ENCODE assay signal across 10 mouse cellular contexts in the genomic region with DNA sequence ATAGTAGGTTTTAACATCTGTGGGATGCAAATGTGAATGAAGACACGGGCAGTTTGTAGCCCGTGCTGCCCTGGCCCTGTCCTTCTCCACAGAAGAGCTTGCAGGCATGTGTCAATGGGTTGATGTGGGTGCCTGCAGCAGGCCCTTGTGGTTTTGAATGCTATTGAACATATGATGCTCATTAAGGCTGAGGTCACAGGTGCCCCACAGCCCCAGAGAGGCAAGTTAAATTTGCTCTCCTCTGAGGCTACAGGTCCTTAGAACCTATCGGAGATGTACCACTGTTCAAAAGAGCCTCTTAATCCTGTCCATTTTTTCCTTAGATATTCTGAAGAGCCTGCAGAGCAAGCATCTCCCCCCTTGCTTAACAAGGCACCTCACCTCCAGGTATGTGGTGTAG.
DNase-seq lines count a peak whose midpoint lies in the region; ATAC-seq and TF ChIP-seq lines count a peak whose summit lies in the region.
"Had no signal": no experiment of that assay in that cellular context is flagged by ENCODE, and none has a peak within 500 bp of the region (broad histone marks: within the 10 kb centered on the region; RNA-seq: fewer than 3 reads in every experiment).

No protein-coding gene starts in this region.

- DNase-seq in kidney, adult 18-20 months: no peak
- DNase-seq in embryonic facial prominence, embryonic 14.5 days (ENCODE audit: low spot score): no peak
- DNase-seq in hindbrain, embryonic 14.5 days (ENCODE audit: low spot score): no peak
- DNase-seq in midbrain, postnatal 0 days (ENCODE audit: low spot score): no peak
- no peak for DNase-seq in thymus, postnatal 25 days
- no peak for DNase-seq in spleen, postnatal 14 days (ENCODE audit: low spot score in 2 of 2)
- no peak for DNase-seq in layer of hippocampus, postnatal 10 days (ENCODE audit: low spot score in 2 of 2)

- peaks cover 17% of the 10 kb centered on the region for H3K4me1 ChIP-seq in kidney, embryonic 14.5 days (ENCODE audit: control insufficient read depth, insufficient read depth, low read length)
- peaks cover 47% of the 10 kb centered on the region for H3K4me1 ChIP-seq in embryonic facial prominence, embryonic 14.5 days (ENCODE audit: control insufficient read depth, insufficient read depth, low read length)
- peaks cover 28% of the 10 kb centered on the region for H3K4me1 ChIP-seq in hindbrain, embryonic 14.5 days (replicated peaks; ENCODE audit: control insufficient read depth, insufficient read depth, low read length)
- peaks cover 14% of the 10 kb centered on the region for H3K4me1 ChIP-seq in midbrain, postnatal 0 days (ENCODE audit: insufficient read depth, low read length)

- no peak overlapping the region for H3K4me3 ChIP-seq in kidney, embryonic 14.5 days (ENCODE audit: low read length)
- H3K4me3 ChIP-seq in embryonic facial prominence, embryonic 14.5 days (ENCODE audit: low read depth, low read length): no peak overlapping the region
- no peak overlapping the region for H3K4me3 ChIP-seq in hindbrain, embryonic 14.5 days (replicated peaks; ENCODE audit: low read length)
- H3K4me3 ChIP-seq in midbrain, postnatal 0 days (ENCODE audit: low read depth, low read length): no peak overlapping the region
- H3K4me3 ChIP-seq: liver, embryonic 15.5 days had no signal

- H3K9ac ChIP-seq in kidney, embryonic 14.5 days (ENCODE audit: low read depth, low read length): no peak overlapping the region
- no peak overlapping the region for H3K9ac ChIP-seq in embryonic facial prominence, embryonic 14.5 days (ENCODE audit: low read depth, low read length)
- H3K9ac ChIP-seq in hindbrain, embryonic 14.5 days: no peak overlapping the region
- no peak overlapping the region for H3K9ac ChIP-seq in midbrain, postnatal 0 days (replicated peaks; ENCODE audit: low read length, poor library complexity, severe bottlenecking)
- H3K9ac ChIP-seq: liver, embryonic 15.5 days had no signal

- no peaks in the 10 kb centered on the region for H3K36me3 ChIP-seq in kidney, embryonic 14.5 days (ENCODE audit: control insufficient read depth, insufficient read depth, low read length)
- H3K36me3 ChIP-seq in embryonic facial prominence, embryonic 14.5 days (ENCODE audit: control insufficient read depth, insufficient read depth, low read length): no peaks in the 10 kb centered on the region
- H3K36me3 ChIP-seq in hindbrain, embryonic 14.5 days (replicated peaks; ENCODE audit: control insufficient read depth, insufficient read depth): no peaks in the 10 kb centered on the region
- no peaks in the 10 kb centered on the region for H3K36me3 ChIP-seq in midbrain, postnatal 0 days (ENCODE audit: insufficient read depth, low read length)
- H3K36me3 ChIP-seq: liver, embryonic 15.5 days had no signal

- 57% methylated on average over 3 of the region's 3 CpGs for WGBS in kidney, embryonic 14.5 days
- WGBS in embryonic facial prominence, embryonic 14.5 days: 27% methylated on average over 3 of the region's 3 CpGs
- WGBS in hindbrain, embryonic 14.5 days: 40% methylated on average over 3 of the region's 3 CpGs
- 66% methylated on average over 3 of the region's 3 CpGs for WGBS in midbrain, postnatal 0 days

- no peak; the same call in 1 of the 2 replicates for ATAC-seq in kidney, embryonic 14.5 days (ENCODE audit: low FRiP score, low TSS enrichment)
- ATAC-seq in embryonic facial prominence, embryonic 14.5 days (ENCODE audit: low read depth): no peak; the same call in 1 of the 2 replicates
- 0 out of 2 replicates have a peak, but pooled peaks have one; percentile 4 for ATAC-seq in hindbrain, embryonic 14.5 days (ENCODE audit: low FRiP score)
- ATAC-seq in midbrain, postnatal 0 days (ENCODE audit: low FRiP score): 0 out of 2 replicates have a peak, but pooled peaks have one; percentile 35
- ATAC-seq: inflammation-experienced regulatory T-cells, adult 6 months had no signal

- peak overlapping the region; percentile 81; the same call in 1 of the 2 replicates for H3K27ac ChIP-seq in kidney, embryonic 14.5 days (ENCODE audit: low read depth, low read length)
- peak overlapping the region; percentile 74 for H3K27ac ChIP-seq in embryonic facial prominence, embryonic 14.5 days (replicated peaks; ENCODE audit: low read depth, low read length)
- H3K27ac ChIP-seq in hindbrain, embryonic 14.5 days: peak overlapping the region; percentile 85
- H3K27ac ChIP-seq in midbrain, postnatal 0 days (ENCODE audit: low read depth, low read length): peak overlapping the region; percentile 38; the same call in 1 of the 2 replicates
- H3K27ac ChIP-seq: liver, embryonic 15.5 days had no signal

- TF ChIP-seq CTCF in midbrain, postnatal 0 days (IDR thresholded peaks at IDR 0.05): no peak

- no peaks in the 10 kb centered on the region for H3K9me3 ChIP-seq in kidney, embryonic 14.5 days (ENCODE audit: control insufficient read depth, low read length)
- no peaks in the 10 kb centered on the region for H3K9me3 ChIP-seq in embryonic facial prominence, embryonic 14.5 days (ENCODE audit: control insufficient read depth, low read length)
- H3K9me3 ChIP-seq in hindbrain, embryonic 14.5 days (ENCODE audit: control insufficient read depth, low read length): no peaks in the 10 kb centered on the region
- H3K9me3 ChIP-seq in midbrain, postnatal 0 days (ENCODE audit: low read length): no peaks in the 10 kb centered on the region
- H3K9me3 ChIP-seq: liver, embryonic 15.5 days had no signal

- H3K4me2 ChIP-seq in kidney, embryonic 14.5 days (replicated peaks; ENCODE audit: low read depth, low read length): peak overlapping the region; percentile 20; the same call in 1 of the 2 replicates
- peak overlapping the region; percentile 34 for H3K4me2 ChIP-seq in embryonic facial prominence, embryonic 14.5 days (ENCODE audit: low read depth, low read length)
- no peak overlapping the region for H3K4me2 ChIP-seq in hindbrain, embryonic 14.5 days (replicated peaks)
- no peak overlapping the region for H3K4me2 ChIP-seq in midbrain, postnatal 0 days (ENCODE audit: low read depth, low read length, poor library complexity, severe bottlenecking)

- no peaks in the 10 kb centered on the region for H3K27me3 ChIP-seq in kidney, embryonic 14.5 days (ENCODE audit: control insufficient read depth, insufficient read depth, low read length)
- no peaks in the 10 kb centered on the region for H3K27me3 ChIP-seq in embryonic facial prominence, embryonic 14.5 days (replicated peaks; ENCODE audit: control insufficient read depth, insufficient read depth, low read length)
- no peaks in the 10 kb centered on the region for H3K27me3 ChIP-seq in hindbrain, embryonic 14.5 days (ENCODE audit: control insufficient read depth, insufficient read depth, low read length)
- H3K27me3 ChIP-seq in midbrain, postnatal 0 days (ENCODE audit: insufficient read depth, low read length): no peaks in the 10 kb centered on the region
- H3K27me3 ChIP-seq: liver, embryonic 15.5 days had no signal

Comparison
In these comparisons a context has a peak if more than half of its experiments do, and no peak if none do; other contexts are left out.
1. ATAC-seq: peak in hindbrain, embryonic 14.5 days (single experiment) and midbrain, postnatal 0 days (single experiment); none in kidney, embryonic 14.5 days (single experiment) and embryonic facial prominence, embryonic 14.5 days (single experiment).
2. H3K4me2 ChIP-seq: peak in kidney, embryonic 14.5 days (single experiment) and embryonic facial prominence, embryonic 14.5 days (single experiment); none in hindbrain, embryonic 14.5 days (single experiment) and midbrain, postnatal 0 days (single experiment).
3. Peak in every context shown above with its lines, with median percentiles within 50 percentile points of each other: H3K27ac ChIP-seq.